Mouse (Mus musculus): ENCODE measurements at regions not wholly inside any gene's neighbourhood (a gene's known extent, or its start where the extent isn't known, plus 50 kb on each side); places are given as distances from the start of the nearest gene placed in this dataset.

DNA sequence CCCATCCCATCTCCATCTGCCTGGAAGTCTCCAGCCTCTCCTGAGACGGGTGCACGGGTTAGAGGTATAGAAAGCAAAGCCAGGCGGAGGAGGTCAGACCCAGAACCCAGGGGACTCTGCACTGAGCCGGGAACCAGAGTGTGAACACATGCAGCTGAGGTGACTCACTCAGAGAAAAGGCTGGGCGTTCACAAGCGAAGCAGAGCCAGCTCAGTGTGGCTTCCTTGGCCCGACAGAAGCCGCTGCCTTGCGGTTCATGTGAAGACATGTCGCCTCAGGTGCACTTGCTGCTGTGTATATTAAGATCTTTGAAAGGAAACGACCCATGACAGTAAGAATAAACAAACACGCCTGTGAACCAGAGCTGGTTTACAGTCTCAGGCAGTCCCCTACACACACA is 163.6 kb downstream of the Bmp7 start:
- no peaks in the 10 kb centered on the region for H3K36me3 ChIP-seq (ENCODE audit: control insufficient read depth)
- TF ChIP-seq GATA1 (IDR thresholded peaks at IDR 0.05; ENCODE audit: low read length): no peak
- no peak for TF ChIP-seq TAL1 (IDR thresholded peaks at IDR 0.05; ENCODE audit: low read length)
- no peak overlapping the region for H3K4me3 ChIP-seq (replicated peaks)
- H3K9me3 ChIP-seq (ENCODE audit: control insufficient read depth, low read length): peaks cover 3% of the 10 kb centered on the region
- H3K4me1 ChIP-seq (ENCODE audit: control insufficient read depth): no peaks in the 10 kb centered on the region
- H3K27me3 ChIP-seq (ENCODE audit: control insufficient read depth): no peaks in the 10 kb centered on the region

- Histone ChIP-seq H3K36me3 (ENCODE audit: control insufficient read depth) (no peaks in the 10 kb centered on the region), H3K4me1 (ENCODE audit: control insufficient read depth) (no peaks in the 10 kb centered on the region), H3K9me3 (ENCODE audit: control insufficient read depth, low read length) (peaks cover 3% of the 10 kb centered on the region), H3K27me3 (ENCODE audit: control insufficient read depth) (no peaks in the 10 kb centered on the region), H3K4me3 (replicated peaks) (no peak overlapping the region)
- TF ChIP-seq GATA1 (IDR thresholded peaks at IDR 0.05; ENCODE audit: low read length) (no peak), TAL1 (IDR thresholded peaks at IDR 0.05; ENCODE audit: low read length) (no peak)
Observed at GRCm38 (mm10) chr2:172777774-172778173, 162.3 kb downstream of the Bmp7 start.

DNA sequence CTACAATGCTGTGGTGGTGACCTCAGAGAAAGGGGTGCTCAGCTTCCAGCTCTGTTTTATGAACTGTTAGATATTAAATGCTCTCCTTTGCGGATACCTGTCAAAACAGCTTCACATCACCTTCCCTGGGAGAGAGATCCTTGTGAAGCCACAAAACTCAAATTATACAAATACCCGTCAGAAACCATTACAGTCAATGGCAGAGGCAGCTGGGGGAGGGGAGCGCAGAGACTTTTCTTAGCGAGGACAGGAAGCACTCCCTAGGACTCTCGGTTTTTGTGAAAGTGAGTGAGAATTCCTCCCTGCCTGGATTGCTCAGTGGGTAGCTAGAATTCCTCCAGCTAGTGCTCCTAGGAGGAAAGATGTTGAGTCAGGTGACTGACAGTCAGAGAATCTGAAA is 161.0 kb downstream of the Bmp7 start:
- Histone ChIP-seq H3K9me3 (ENCODE audit: control insufficient read depth, low read length) (peaks cover 9% of the 10 kb centered on the region), H3K36me3 (ENCODE audit: control insufficient read depth) (no peaks in the 10 kb centered on the region), H3K27me3 (ENCODE audit: control insufficient read depth) (no peaks in the 10 kb centered on the region), H3K4me1 (ENCODE audit: control insufficient read depth) (no peaks in the 10 kb centered on the region), H3K4me3 (replicated peaks) (no peak overlapping the region)
- TF ChIP-seq TAL1 (IDR thresholded peaks at IDR 0.05; ENCODE audit: low read length): no peak
- no peak for TF ChIP-seq GATA1 (IDR thresholded peaks at IDR 0.05; ENCODE audit: low read length)

DNA sequence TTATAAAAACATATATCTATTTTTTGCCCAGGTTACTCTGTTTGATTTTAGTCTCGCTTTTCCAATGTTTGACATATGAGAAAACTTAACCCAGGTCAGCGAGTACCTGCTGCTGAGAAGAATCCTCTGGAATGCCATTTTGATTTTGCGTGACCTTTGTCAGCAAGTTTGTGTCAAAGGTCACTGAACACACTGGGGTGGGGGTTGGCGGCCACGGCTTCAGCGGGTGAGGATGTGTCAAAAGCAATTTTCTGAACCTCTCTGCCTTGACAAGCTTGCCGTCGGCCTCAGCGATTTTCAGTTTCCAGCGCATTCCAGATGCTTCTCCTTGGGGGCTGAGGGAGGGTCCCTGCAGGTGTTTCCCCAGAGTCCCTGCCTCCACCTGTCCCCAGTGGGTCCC is 157.4 kb downstream of the Bmp7 start:
- Histone ChIP-seq H3K4me3 (replicated peaks) (no peak overlapping the region), H3K27me3 (ENCODE audit: control insufficient read depth) (peaks cover 6% of the 10 kb centered on the region), H3K9me3 (ENCODE audit: control insufficient read depth, low read length) (peaks cover 11% of the 10 kb centered on the region), H3K36me3 (ENCODE audit: control insufficient read depth) (no peaks in the 10 kb centered on the region), H3K4me1 (ENCODE audit: control insufficient read depth) (no peaks in the 10 kb centered on the region)
- TF ChIP-seq GATA1 (IDR thresholded peaks at IDR 0.05; ENCODE audit: low read length) (no peak), TAL1 (IDR thresholded peaks at IDR 0.05; ENCODE audit: low read length) (no peak)

GRCm38 (mm10) chr2:172786297-172786696 is 153.8 kb downstream of the Bmp7 start:
- no peak overlapping the region for H3K4me3 ChIP-seq (replicated peaks)
- H3K36me3 ChIP-seq (ENCODE audit: control insufficient read depth): no peaks in the 10 kb centered on the region
- peaks cover 31% of the 10 kb centered on the region for H3K27me3 ChIP-seq (ENCODE audit: control insufficient read depth)
- H3K9me3 ChIP-seq (ENCODE audit: control insufficient read depth, low read length): peaks cover 10% of the 10 kb centered on the region
- TF ChIP-seq TAL1 (IDR thresholded peaks at IDR 0.05; ENCODE audit: low read length): no peak
- TF ChIP-seq GATA1 (IDR thresholded peaks at IDR 0.05; ENCODE audit: low read length): no peak
- H3K4me1 ChIP-seq (ENCODE audit: control insufficient read depth): no peaks in the 10 kb centered on the region

DNA sequence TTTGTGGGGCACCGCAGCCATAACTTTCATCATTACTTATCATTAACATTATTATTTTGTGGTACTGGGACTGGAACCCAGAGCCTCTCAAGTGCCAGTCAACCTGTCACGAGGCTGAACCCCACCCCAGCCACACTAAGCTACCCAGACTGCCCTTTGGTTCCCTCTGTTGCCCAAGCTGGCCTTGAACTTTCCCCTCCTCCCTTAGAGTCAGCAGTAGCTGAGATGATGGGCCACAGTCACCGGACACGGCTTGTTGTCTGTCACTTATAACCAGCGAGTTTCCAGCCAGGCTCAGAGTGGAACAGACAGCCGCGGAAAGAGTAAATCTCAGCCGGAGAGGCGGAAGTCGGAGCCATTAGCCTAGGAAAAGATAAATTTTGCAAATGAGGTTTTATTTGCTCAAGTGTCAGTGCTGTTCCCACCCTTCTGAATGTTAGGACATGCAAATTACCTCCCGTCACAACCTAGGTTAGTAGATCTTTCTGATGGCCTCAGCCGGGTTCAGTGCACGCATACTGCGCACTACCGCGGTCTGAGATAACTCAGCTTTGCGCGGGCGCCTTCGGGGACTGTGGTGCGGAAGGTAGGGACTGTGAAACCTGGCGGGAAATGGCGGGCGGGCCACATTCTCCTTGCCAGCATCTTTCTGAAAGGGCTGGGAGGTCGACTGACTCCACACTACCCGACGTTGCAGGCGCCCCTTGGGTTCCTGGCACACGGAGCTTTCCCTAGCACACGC is 152.7 kb downstream of the Bmp7 start:
- Histone ChIP-seq H3K4me1 (ENCODE audit: control insufficient read depth) (no peaks in the 10 kb centered on the region), H3K36me3 (ENCODE audit: control insufficient read depth) (no peaks in the 10 kb centered on the region), H3K27me3 (ENCODE audit: control insufficient read depth) (peaks cover 31% of the 10 kb centered on the region), H3K4me3 (replicated peaks) (no peak overlapping the region), H3K9me3 (ENCODE audit: control insufficient read depth, low read length) (peaks cover 10% of the 10 kb centered on the region)
- no peak for TF ChIP-seq GATA1 (IDR thresholded peaks at IDR 0.05; ENCODE audit: low read length)
- no peak for TF ChIP-seq TAL1 (IDR thresholded peaks at IDR 0.05; ENCODE audit: low read length)

- no peak overlapping the region for H3K4me3 ChIP-seq (replicated peaks)
- H3K4me1 ChIP-seq (ENCODE audit: control insufficient read depth): no peaks in the 10 kb centered on the region
- H3K27me3 ChIP-seq (ENCODE audit: control insufficient read depth): peaks cover 31% of the 10 kb centered on the region
- no peak for TF ChIP-seq TAL1 (IDR thresholded peaks at IDR 0.05; ENCODE audit: low read length)
- no peak for TF ChIP-seq GATA1 (IDR thresholded peaks at IDR 0.05; ENCODE audit: low read length)
- peaks cover 7% of the 10 kb centered on the region; the same call in 1 of the 2 replicates for H3K9me3 ChIP-seq (ENCODE audit: control insufficient read depth, low read length)
- no peaks in the 10 kb centered on the region for H3K36me3 ChIP-seq (ENCODE audit: control insufficient read depth)
Observed at GRCm38 (mm10) chr2:172789260-172789659, 150.9 kb downstream of the Bmp7 start.

- Histone ChIP-seq H3K9me3 (ENCODE audit: control insufficient read depth, low read length) (peaks cover 13% of the 10 kb centered on the region), H3K4me1 (ENCODE audit: control insufficient read depth) (no peaks in the 10 kb centered on the region)
- no peak for TF ChIP-seq TAL1 (IDR thresholded peaks at IDR 0.05; ENCODE audit: low read length)
- no peak for TF ChIP-seq GATA1 (IDR thresholded peaks at IDR 0.05; ENCODE audit: low read length)
Observed at GRCm38 (mm10) chr2:172792555-172792954, 147.6 kb downstream of the Bmp7 start.

GRCm38 (mm10) chr2:172793991-172794390 is 146.1 kb downstream of the Bmp7 start:
- Histone ChIP-seq H3K36me3 (ENCODE audit: control insufficient read depth) (no peaks in the 10 kb centered on the region), H3K27me3 (ENCODE audit: control insufficient read depth) (peaks cover 15% of the 10 kb centered on the region), H3K9me3 (ENCODE audit: control insufficient read depth, low read length) (peaks cover 15% of the 10 kb centered on the region), H3K4me3 (replicated peaks) (no peak overlapping the region), H3K4me1 (ENCODE audit: control insufficient read depth) (no peaks in the 10 kb centered on the region)
- TF ChIP-seq GATA1 (IDR thresholded peaks at IDR 0.05; ENCODE audit: low read length) (no peak), TAL1 (IDR thresholded peaks at IDR 0.05; ENCODE audit: low read length) (no peak)

More at GRCm38 (mm10) chr2:172792555-172792954, 147.6 kb downstream of the Bmp7 start:
- peaks cover 26% of the 10 kb centered on the region for H3K27me3 ChIP-seq (ENCODE audit: control insufficient read depth)
- H3K36me3 ChIP-seq (ENCODE audit: control insufficient read depth): no peaks in the 10 kb centered on the region
- no peak overlapping the region for H3K4me3 ChIP-seq (replicated peaks)
